Mouse (Mus musculus): ENCODE data around the gene LTO1. TPM values are rescaled to one million over a fixed set of nuclear protein-coding genes. Genes with fewer than 3 reads are reported as not detected.

LTO1 gene
- polyA plus RNA-seq, 1 experiment from 2014 or later = 34.1 TPM

- Histone ChIP-seq H3K9ac (no peak overlapping the region), H3K4me1 (peaks cover 39% of the 10 kb centered on the region), H3K36me3 (peaks cover 38% of the 10 kb centered on the region; the same call in 1 of the 2 replicates), H3K4me2 (replicated peaks) (no peak overlapping the region), H3K27me3 (peaks cover 16% of the 10 kb centered on the region), H3K9me3 (replicated peaks) (no peaks in the 10 kb centered on the region), H3K27ac (no peak overlapping the region), H3K4me3 (no peak overlapping the region)
- 54% methylated on average over 5 of the region's 5 CpGs for WGBS
- ATAC-seq (ENCODE audit: low FRiP score) = no peak
Observed at GRCm38 (mm10) chr7:144934901-144935300, 20.0 kb downstream of the LTO1 start.

GRCm38 (mm10) chr7:144935563-144935962, 20.7 kb downstream of the LTO1 start:
- peaks cover 35% of the 10 kb centered on the region; the same call in 1 of the 2 replicates for H3K36me3 ChIP-seq
- H3K27ac ChIP-seq = no peak overlapping the region
- 59% methylated on average over 5 of the region's 5 CpGs for WGBS
- no peaks in the 10 kb centered on the region for H3K9me3 ChIP-seq (replicated peaks)
- peaks cover 40% of the 10 kb centered on the region for H3K4me1 ChIP-seq
- 0 out of 2 replicates have a peak overlapping the region, but pooled peaks have one; percentile 10 for H3K9ac ChIP-seq
- H3K4me2 ChIP-seq (replicated peaks) = no peak overlapping the region
- no peak for ATAC-seq (ENCODE audit: low FRiP score)
- peaks cover 19% of the 10 kb centered on the region for H3K27me3 ChIP-seq
- H3K4me3 ChIP-seq = no peak overlapping the region

- H3K27ac ChIP-seq = no peak overlapping the region
- 93% methylated on average over 4 of the region's 4 CpGs for WGBS
- peaks cover 35% of the 10 kb centered on the region; the same call in 1 of the 2 replicates for H3K36me3 ChIP-seq
- H3K4me1 ChIP-seq = peaks cover 48% of the 10 kb centered on the region
- no peaks in the 10 kb centered on the region for H3K9me3 ChIP-seq (replicated peaks)
- ATAC-seq (ENCODE audit: low FRiP score) = no peak
- H3K9ac ChIP-seq = 0 out of 2 replicates have a peak overlapping the region, but pooled peaks have one; percentile 10
- H3K4me3 ChIP-seq = no peak overlapping the region
- H3K4me2 ChIP-seq (replicated peaks) = peak overlapping the region; percentile 13
- H3K27me3 ChIP-seq = peaks cover 24% of the 10 kb centered on the region
Observed at GRCm38 (mm10) chr7:144936311-144936880, 21.5 kb downstream of the LTO1 start.

GRCm38 (mm10) chr7:144937490-144937889, 22.6 kb downstream of the LTO1 start:
- no peaks in the 10 kb centered on the region for H3K9me3 ChIP-seq (replicated peaks)
- peaks cover 58% of the 10 kb centered on the region for H3K4me1 ChIP-seq
- peak overlapping the region; percentile 87 for H3K4me2 ChIP-seq (replicated peaks)
- H3K27ac ChIP-seq = no peak overlapping the region; the same call in 1 of the 2 replicates
- peak overlapping the region; percentile 78 for H3K9ac ChIP-seq
- peak; percentile 30 for ATAC-seq (ENCODE audit: low FRiP score)
- peak overlapping the region; percentile 56 for H3K4me3 ChIP-seq
- WGBS = 3% methylated on average over 20 of the region's 20 CpGs
- peaks cover 35% of the 10 kb centered on the region; the same call in 1 of the 2 replicates for H3K36me3 ChIP-seq
- H3K27me3 ChIP-seq = peaks cover 34% of the 10 kb centered on the region

GRCm38 (mm10) chr7:144937899-144938517, 23.1 kb downstream of the LTO1 start:
- Histone ChIP-seq H3K9ac (peak overlapping the region; percentile 78), H3K9me3 (replicated peaks) (no peaks in the 10 kb centered on the region), H3K27me3 (peaks cover 39% of the 10 kb centered on the region), H3K4me1 (peaks cover 63% of the 10 kb centered on the region), H3K4me3 (peak overlapping the region; percentile 56), H3K4me2 (replicated peaks) (peak overlapping the region; percentile 87), H3K27ac (peak overlapping the region; percentile 52), H3K36me3 (peaks cover 31% of the 10 kb centered on the region; the same call in 1 of the 2 replicates)
- peak; percentile 4; the same call in 1 of the 2 replicates for ATAC-seq (ENCODE audit: low FRiP score)
- WGBS = under 1% methylated on average over 39 of the region's 39 CpGs

- Histone ChIP-seq H3K27ac (peak overlapping the region; percentile 67), H3K9me3 (replicated peaks) (no peaks in the 10 kb centered on the region), H3K27me3 (peaks cover 41% of the 10 kb centered on the region), H3K4me3 (peak overlapping the region; percentile 56), H3K9ac (peak overlapping the region; percentile 78), H3K4me2 (replicated peaks) (peak overlapping the region; percentile 87), H3K36me3 (peaks cover 23% of the 10 kb centered on the region; the same call in 1 of the 2 replicates), H3K4me1 (peaks cover 65% of the 10 kb centered on the region)
- under 1% methylated on average over 32 of the region's 32 CpGs for WGBS
- ATAC-seq (ENCODE audit: low FRiP score) = no peak
Observed at GRCm38 (mm10) chr7:144938661-144939343, 23.9 kb downstream of the LTO1 start.

- H3K4me3 ChIP-seq = peak within 1 kb of the TSS; percentile 56
- no peaks in the 10 kb centered on the region for H3K9me3 ChIP-seq (replicated peaks)
- peak within 1 kb of the TSS; percentile 67 for H3K27ac ChIP-seq
- H3K27me3 ChIP-seq = peaks cover 41% of the 10 kb centered on the region
- peaks cover 65% of the 10 kb centered on the region for H3K4me1 ChIP-seq
- peak within 1 kb of the TSS; percentile 87 for H3K4me2 ChIP-seq (replicated peaks)
- peak; percentile 39 for ATAC-seq (ENCODE audit: low FRiP score)
- under 1% methylated on average over 38 of the region's 45 CpGs for WGBS
- H3K36me3 ChIP-seq = 0 out of 2 replicates have a peak, but pooled peaks cover 17% of the 10 kb centered on the region
- H3K9ac ChIP-seq = peak within 1 kb of the TSS; percentile 78
Observed at GRCm38 (mm10) chr7:144939344-144940002, 24.6 kb downstream of the LTO1 start, which contains the start of gene Ccnd1. Gene Ccnd1, minus strand, starts transcription at chr7:144939925.

- 0% methylated on average over 22 of the region's 22 CpGs for WGBS
- peaks cover 44% of the 10 kb centered on the region for H3K27me3 ChIP-seq
- H3K27ac ChIP-seq = peak overlapping the region; percentile 67
- peak overlapping the region; percentile 56 for H3K4me3 ChIP-seq
- 0 out of 2 replicates have a peak, but pooled peaks cover 16% of the 10 kb centered on the region for H3K36me3 ChIP-seq
- H3K4me1 ChIP-seq = peaks cover 65% of the 10 kb centered on the region
- H3K4me2 ChIP-seq (replicated peaks) = peak overlapping the region; percentile 87
- ATAC-seq (ENCODE audit: low FRiP score) = peak; percentile 26; the same call in 1 of the 2 replicates
- no peak overlapping the region for H3K9ac ChIP-seq
- no peaks in the 10 kb centered on the region for H3K9me3 ChIP-seq (replicated peaks)
Observed at GRCm38 (mm10) chr7:144940003-144940571, 25.2 kb downstream of the LTO1 start.

- Histone ChIP-seq H3K9me3 (replicated peaks) (no peaks in the 10 kb centered on the region), H3K27me3 (peaks cover 45% of the 10 kb centered on the region), H3K4me3 (peak overlapping the region; percentile 56), H3K4me1 (peaks cover 62% of the 10 kb centered on the region), H3K27ac (peak overlapping the region; percentile 67; the same call in 1 of the 2 replicates), H3K4me2 (replicated peaks) (peak overlapping the region; percentile 87), H3K36me3 (0 out of 2 replicates have a peak, but pooled peaks cover 11% of the 10 kb centered on the region), H3K9ac (no peak overlapping the region; the same call in 1 of the 2 replicates)
- ATAC-seq (ENCODE audit: low FRiP score) = no peak
- 1% methylated on average over 11 of the region's 11 CpGs for WGBS
Observed at GRCm38 (mm10) chr7:144940585-144940984, 25.7 kb downstream of the LTO1 start.

- peak overlapping the region; percentile 79 for H3K27ac ChIP-seq
- H3K4me3 ChIP-seq = peak overlapping the region; percentile 38
- no peaks in the 10 kb centered on the region for H3K9me3 ChIP-seq (replicated peaks)
- H3K4me1 ChIP-seq = peaks cover 55% of the 10 kb centered on the region
- peak overlapping the region; percentile 87 for H3K4me2 ChIP-seq (replicated peaks)
- H3K36me3 ChIP-seq = 0 out of 2 replicates have a peak, but pooled peaks cover 5% of the 10 kb centered on the region
- peaks cover 45% of the 10 kb centered on the region for H3K27me3 ChIP-seq
- peak overlapping the region; percentile 55 for H3K9ac ChIP-seq
- WGBS = under 1% methylated on average over 39 of the region's 39 CpGs
- ATAC-seq (ENCODE audit: low FRiP score) = peak; percentile 52
Observed at GRCm38 (mm10) chr7:144941242-144941831, 26.4 kb downstream of the LTO1 start.
